Comparison of ENCODE assay signal across 8 mouse cellular contexts in genomic region chr11:70700613-70701012, GRCm38 (mm10). TPM values are rescaled to one million over a fixed set of nuclear protein-coding genes. Genes with fewer than 3 reads are reported as not detected.
A peak's percentile ranks its signal among the peaks of the same experiment; 100 is the strongest.
DNase-seq lines count a peak whose midpoint lies in the region; ATAC-seq lines count a peak whose summit lies in the region.

No protein-coding gene starts in this region.

- peak overlapping the region; percentile 91 for H3K4me3 ChIP-seq in hindbrain, embryonic 12.5 days
- peak overlapping the region; percentile 90 for H3K4me3 ChIP-seq in macrophage (ENCODE audit: inconsistent target)

- H3K9me3 ChIP-seq in hindbrain, embryonic 12.5 days (replicated peaks), result no peaks in the 10 kb centered on the region

- H3K4me2 ChIP-seq in hindbrain, embryonic 12.5 days (replicated peaks), result peak overlapping the region; percentile 74

- peaks cover 27% of the 10 kb centered on the region for H3K4me1 ChIP-seq in hindbrain, embryonic 12.5 days

- H3K27ac ChIP-seq in hindbrain, embryonic 12.5 days, result peak overlapping the region; percentile 89
- peak overlapping the region; percentile 64 for H3K27ac ChIP-seq in macrophage

- H3K79me2 ChIP-seq in macrophage (ENCODE audit: inconsistent target), result peaks cover 36% of the 10 kb centered on the region

- under 1% methylated on average over 32 of the region's 34 CpGs for WGBS in hindbrain, embryonic 12.5 days
- WGBS in macrophage (ENCODE audit: missing documents), result under 1% methylated on average over 33 of the region's 34 CpGs

- DNase-seq in MN1 (ENCODE audit: low spot score), result peak; percentile 64
- peak; percentile 76 for DNase-seq in cerebellum, adult 9-10 months
- peak; percentile 49 to 54 for DNase-seq in frontal cortex, postnatal 14 days (ENCODE audit: low spot score in 2 of 2)
- peak; percentile 45 to 55 for DNase-seq in left cerebral cortex, adult 8-10 months (ENCODE audit: low spot score in 2 of 2)
- peak; percentile 69 to 70 for DNase-seq in right cerebral cortex, postnatal 10 days (ENCODE audit: low spot score in 2 of 2)
- peak; percentile 72 for DNase-seq in urinary bladder, postnatal 25 days (ENCODE audit: low spot score)

- peaks cover 18% of the 10 kb centered on the region for H3K36me3 ChIP-seq in hindbrain, embryonic 12.5 days
- H3K36me3 ChIP-seq in macrophage (ENCODE audit: inconsistent target), result peaks cover 26% of the 10 kb centered on the region

- H3K9ac ChIP-seq in hindbrain, embryonic 12.5 days, result peak overlapping the region; percentile 91

- H3K27me3 ChIP-seq in hindbrain, embryonic 12.5 days, result no peaks in the 10 kb centered on the region

- peak; percentile 55 for ATAC-seq in hindbrain, embryonic 12.5 days (ENCODE audit: low FRiP score)

RNA-seq across cellular contexts. Expression of gene Kif1c, which starts 0.3 kb away (rescaled TPM):
- polyA plus RNA-seq in hindbrain, embryonic 12.5 days (2016; fragmentation: Nextera tagmentation; extraction: Ambion mirVana), result 2.3 and 3.0 TPM in 2 replicates
- 10 to 100 TPM; 59.3 to 70.2 (median 65.8) TPM for total RNA-seq in left cerebral cortex, adult 8-10 months (2022)
- total RNA-seq in macrophage (2018; cell fraction: chromatin; rRNA removed), result 100 to 1,000 TPM in 6 of 26 experiments, 10 to 100 TPM in 20; 31.0 to 191 (median 81.2) TPM
- total RNA-seq in macrophage (2018; cell fraction: cytosol; rRNA removed), result 10 to 100 TPM; 53.9 to 92.7 (median 74.4) TPM
- 100 to 1,000 TPM in 2 of 26 experiments, 10 to 100 TPM in 24; 40.8 to 102 (median 70.2) TPM for total RNA-seq in macrophage (2018; cell fraction: nucleus; rRNA removed)
- polyA plus RNA-seq in macrophage (2018), result 60.6 to 75.9 TPM (median 62.3 TPM) in 3 replicates

RNA-seq across cellular contexts. Expression of gene Inca1, which starts 0.7 kb away (rescaled TPM):
- polyA plus RNA-seq in hindbrain, embryonic 12.5 days (2016; fragmentation: Nextera tagmentation; extraction: Ambion mirVana), result 0.99 and 1.4 TPM in 2 replicates
- 1 to 10 TPM; 1.6 to 2.7 (median 2.3) TPM for total RNA-seq in left cerebral cortex, adult 8-10 months (2022)
- 1 to 10 TPM in 25 of 26 experiments, under 1 TPM in 1; 0.70 to 5.2 (median 2.2) TPM for total RNA-seq in macrophage (2018; cell fraction: chromatin; rRNA removed)
- total RNA-seq in macrophage (2018; cell fraction: cytosol; rRNA removed), result 1 to 10 TPM in 1 of 26 experiments, under 1 TPM in 25; 0.24 to 1.1 (median 0.41) TPM
- total RNA-seq in macrophage (2018; cell fraction: nucleus; rRNA removed), result 1 to 10 TPM in 17 of 26 experiments, under 1 TPM in 6, not detected in 3; 0.68 to 3.4 (median 1.3) TPM
- polyA plus RNA-seq in macrophage (2018), result 0.32 to 0.85 TPM (median 0.36 TPM) in 3 replicates

RNA-seq across cellular contexts. Expression of gene Camta2, which starts 12.7 kb away (rescaled TPM):
- 15.2 and 15.7 TPM in 2 replicates for polyA plus RNA-seq in hindbrain, embryonic 12.5 days (2016; fragmentation: Nextera tagmentation; extraction: Ambion mirVana)
- 100 to 1,000 TPM; 185 to 201 (median 191) TPM for total RNA-seq in left cerebral cortex, adult 8-10 months (2022)
- 100 to 1,000 TPM; 124 to 580 (median 347) TPM for total RNA-seq in macrophage (2018; cell fraction: chromatin; rRNA removed)
- 10 to 100 TPM; 40.2 to 91.1 (median 66.6) TPM for total RNA-seq in macrophage (2018; cell fraction: cytosol; rRNA removed)
- total RNA-seq in macrophage (2018; cell fraction: nucleus; rRNA removed), result 100 to 1,000 TPM; 107 to 336 (median 211) TPM
- polyA plus RNA-seq in macrophage (2018), result 35.3 to 53.1 TPM (median 41.4 TPM) in 3 replicates

RNA-seq across cellular contexts. Expression of gene Spag7, which starts 31.4 kb away (rescaled TPM):
- polyA plus RNA-seq in hindbrain, embryonic 12.5 days (2016; fragmentation: Nextera tagmentation; extraction: Ambion mirVana), result 143 and 144 TPM in 2 replicates
- total RNA-seq in left cerebral cortex, adult 8-10 months (2022), result 10 to 100 TPM; 52.5 to 69.9 (median 59.3) TPM
- 10 to 100 TPM; 17.1 to 67.8 (median 46.7) TPM for total RNA-seq in macrophage (2018; cell fraction: chromatin; rRNA removed)
- 10 to 100 TPM; 38.5 to 72.4 (median 53.2) TPM for total RNA-seq in macrophage (2018; cell fraction: cytosol; rRNA removed)
- total RNA-seq in macrophage (2018; cell fraction: nucleus; rRNA removed), result 10 to 100 TPM; 21.5 to 47.9 (median 32.1) TPM
- polyA plus RNA-seq in macrophage (2018), result 72.0 to 176 TPM (median 83.0 TPM) in 3 replicates

RNA-seq across cellular contexts. Expression of gene Eno3, which starts 43.6 kb away (rescaled TPM):
- polyA plus RNA-seq in hindbrain, embryonic 12.5 days (2016; fragmentation: Nextera tagmentation; extraction: Ambion mirVana), result 14.9 and 18.5 TPM in 2 replicates
- total RNA-seq in left cerebral cortex, adult 8-10 months (2022), result 10 to 100 TPM; 10.5 to 14.1 (median 12.5) TPM
- 10 to 100 TPM in 19 of 26 experiments, 1 to 10 TPM in 7; 3.6 to 24.3 (median 14.3) TPM for total RNA-seq in macrophage (2018; cell fraction: chromatin; rRNA removed)
- 1 to 10 TPM; 2.5 to 4.6 (median 3.9) TPM for total RNA-seq in macrophage (2018; cell fraction: cytosol; rRNA removed)
- total RNA-seq in macrophage (2018; cell fraction: nucleus; rRNA removed), result 10 to 100 TPM in 6 of 26 experiments, 1 to 10 TPM in 20; 3.0 to 16.2 (median 7.7) TPM
- polyA plus RNA-seq in macrophage (2018), result 3.0 to 5.4 TPM (median 4.8 TPM) in 3 replicates

Comparison
In these comparisons a context has a peak if more than half of its experiments do, and no peak if none do; other contexts are left out.
1. Peak in every context shown above with its lines: DNase-seq, ATAC-seq, H3K4me3 ChIP-seq and H3K27ac ChIP-seq.
2. RNA of gene Kif1c, which starts 0.3 kb away (polyA plus RNA-seq): 60.6 to 75.9 TPM in macrophage; 2.3 to 3.0 TPM in hindbrain, embryonic 12.5 days; every median in the first group is over 10 times any median in the second.